In genomic region chr2:168878158-168878557, GRCm38 (mm10) we compare ENCODE assay signal across 13 mouse cellular contexts.
DNase-seq lines count a peak whose midpoint lies in the region; TF ChIP-seq lines count a peak whose summit lies in the region.
"Had no signal": no experiment of that assay in that cellular context is flagged by ENCODE, and none has a peak within 500 bp of the region (broad histone marks: within the 10 kb centered on the region; RNA-seq: fewer than 3 reads in every experiment).

No protein-coding gene starts in this region.

- no peaks in the 10 kb centered on the region for H3K36me3 ChIP-seq in E14TG2a.4 (ENCODE audit: insufficient read depth, low read length)
- H3K36me3 ChIP-seq: heart, embryonic 12.5 days; liver, embryonic 13.5 days; midbrain, embryonic 10.5 days had no signal

- no peak overlapping the region for H3K27ac ChIP-seq in layer of hippocampus, adult 2 months
- H3K27ac ChIP-seq: hindbrain, embryonic 14.5 days; liver, embryonic 13.5 days; midbrain, embryonic 10.5 days had no signal

- TF ChIP-seq CTCF in layer of hippocampus, adult 2 months (conservative IDR thresholded peaks at IDR 0.05): peak; percentile 58
- TF ChIP-seq CTCF in E14TG2a.4 (conservative IDR thresholded peaks at IDR 0.05; ENCODE audit: low read length): peak; percentile 57

- no peaks in the 10 kb centered on the region for H3K27me3 ChIP-seq in E14TG2a.4 (ENCODE audit: insufficient read depth, low read length)
- H3K27me3 ChIP-seq: heart, embryonic 12.5 days; liver, embryonic 13.5 days had no signal

- peaks cover 29% of the 10 kb centered on the region for H3K4me1 ChIP-seq in E14TG2a.4 (replicated peaks; ENCODE audit: low read depth, low read length)
- H3K4me1 ChIP-seq: heart, embryonic 12.5 days; liver, embryonic 13.5 days had no signal

- H3K4me3 ChIP-seq in layer of hippocampus, adult 2 months: no peak overlapping the region
- H3K4me3 ChIP-seq in E14TG2a.4 (replicated peaks; ENCODE audit: low read length): no peak overlapping the region
- H3K4me3 ChIP-seq: heart, embryonic 12.5 days; liver, embryonic 13.5 days; midbrain, embryonic 10.5 days had no signal

- no peak for DNase-seq in layer of hippocampus, adult 2 months (ENCODE audit: low spot score in 2 of 2)
- DNase-seq in layer of hippocampus, postnatal 14 days (ENCODE audit: low spot score in 2 of 2): no peak
- peak; percentile 53 for DNase-seq in 416B (ENCODE audit: low read depth)
- peak; percentile 22 for DNase-seq in induced T-regulatory cell, adult 2 months (ENCODE audit: low read depth)
- DNase-seq in cerebellum, adult 9-11 months: no peak
- no peak for DNase-seq in layer of hippocampus, adult 18-20 months (ENCODE audit: low spot score in 2 of 2)
- DNase-seq: adrenal gland, postnatal 14 days; liver, embryonic 13.5 days; retina, postnatal 1 day had no signal

- no peaks in the 10 kb centered on the region for H3K9me3 ChIP-seq in E14TG2a.4 (ENCODE audit: low read length)
- H3K9me3 ChIP-seq: heart, embryonic 12.5 days; liver, embryonic 13.5 days; midbrain, embryonic 10.5 days had no signal

Comparison
In these comparisons a context has a peak if more than half of its experiments do, and no peak if none do; other contexts are left out.
1. DNase-seq: peak in 416B (single experiment) and induced T-regulatory cell, adult 2 months (single experiment); none in layer of hippocampus, adult 2 months (0 of 2), layer of hippocampus, postnatal 14 days (0 of 2), cerebellum, adult 9-11 months (single experiment) and layer of hippocampus, adult 18-20 months (0 of 2).